Mouse (Mus musculus) E14TG2a.4 (cell line): Measurements from ENCODE around the gene Irak2.

ENCODE experiments used
- CTCF ChIP-seq: conservative IDR thresholded peaks from 2 replicates; pipeline ENCODE4 v1.5.1; 2014; ENCODE audit warnings: low read length
- POU5F1 ChIP-seq: IDR thresholded peaks from 2 replicates; pipeline ENCODE4 v1.6.1; 2014; ENCODE audit warnings: low read length, borderline replicate concordance

GRCm38 (mm10) chr6:113655475-113655874 lies 17.2 kb downstream of the Irak2 start:
- no peak for TF ChIP-seq CTCF
- no peak for TF ChIP-seq POU5F1
